Mouse (Mus musculus) right cerebral cortex, adult 2 months (tissue): ENCODE data around the gene Mpp4.

Experiments
- DNase-seq, 2 experiments: peaks; one replicate each; pipeline ENCODE4 v3.0.0; 2021 to 2022; ENCODE audit warnings: low spot score in 2 of 2

The Mpp4 gene

GRCm38 (mm10) chr1:59167654-59168425 is 4.7 kb upstream of the Mpp4 start:
- no peak for DNase-seq

- no peak for DNase-seq
Measured at GRCm38 (mm10) chr1:59166232-59166905, 3.2 kb upstream of the Mpp4 start.

- no peak for DNase-seq
Measured at GRCm38 (mm10) chr1:59163918-59164317, 729 bp upstream of the Mpp4 start.

- DNase-seq, result no peak
Measured at GRCm38 (mm10) chr1:59162309-59163024, 722 bp downstream of the Mpp4 start.

- no peak for DNase-seq
Measured at GRCm38 (mm10) chr1:59161396-59161795, 1.8 kb downstream of the Mpp4 start.

GRCm38 (mm10) chr1:59160871-59161270 is 2.3 kb downstream of the Mpp4 start:
- DNase-seq, result no peak

GRCm38 (mm10) chr1:59159136-59159535 is 4.1 kb downstream of the Mpp4 start:
- DNase-seq, result no peak

- no peak for DNase-seq
Measured at GRCm38 (mm10) chr1:59158498-59158897, 4.7 kb downstream of the Mpp4 start.

GRCm38 (mm10) chr1:59157846-59158245 is 5.3 kb downstream of the Mpp4 start:
- no peak for DNase-seq

- no peak for DNase-seq
Measured at GRCm38 (mm10) chr1:59152346-59152745, 10.8 kb downstream of the Mpp4 start.

- DNase-seq, result no peak
Measured at GRCm38 (mm10) chr1:59150542-59150941, 12.6 kb downstream of the Mpp4 start.

- no peak for DNase-seq
Measured at GRCm38 (mm10) chr1:59144543-59144942, 18.6 kb downstream of the Mpp4 start.

GRCm38 (mm10) chr1:59142809-59143208 is 20.4 kb downstream of the Mpp4 start:
- peak in 1 of 2 experiments; percentile 22 for DNase-seq

- DNase-seq, result no peak
Measured at GRCm38 (mm10) chr1:59134419-59134818, 28.8 kb downstream of the Mpp4 start.

GRCm38 (mm10) chr1:59128879-59129278 is 34.3 kb downstream of the Mpp4 start:
- no peak for DNase-seq

- no peak for DNase-seq
Measured at GRCm38 (mm10) chr1:59125558-59125957, 37.6 kb downstream of the Mpp4 start.

- DNase-seq, result peak; percentile 91 to 95
Measured at GRCm38 (mm10) chr1:59119720-59120457, 43.3 kb downstream of the Mpp4 start, which contains the start of gene Tmem237. Tmem237 (minus strand) TSS chr1:59120408.

GRCm38 (mm10) chr1:59110524-59110923 is 52.7 kb downstream of the Mpp4 start:
- DNase-seq, result no peak

GRCm38 (mm10) chr1:59102071-59102470 is 61.1 kb downstream of the Mpp4 start:
- no peak for DNase-seq

GRCm38 (mm10) chr1:59101020-59101419 is 62.2 kb downstream of the Mpp4 start:
- peak in 1 of 2 experiments; percentile 5 for DNase-seq

GRCm38 (mm10) chr1:59094705-59095104 is 68.5 kb downstream of the Mpp4 start, which contains the start of gene C2cd6:
C2cd6 (minus strand) TSS chr1:59094900.
- no peak for DNase-seq
